Mouse (Mus musculus) liver, adult 2 months (tissue): ENCODE results near the gene Ergic1. TPM values are rescaled to one million over a fixed set of nuclear protein-coding genes. Genes with fewer than 3 reads are reported as not detected.

ENCODE experiments used
- DNase-seq: peaks from one replicate; pipeline ENCODE4 v3.0.0-alpha.2; 2011; ENCODE audit warnings: low read depth, low spot score; ENCODE audit errors: extremely low read depth
- H3K27ac ChIP-seq: fragments of 200-500 bp; replicated peaks from 2 replicates; pipeline ENCODE4 v1.5.1; 2012; ENCODE audit warnings: low read depth, mild to moderate bottlenecking, control low read depth, inconsistent platforms, low read length; ENCODE audit not compliant: insufficient read depth
- H3K27me3 ChIP-seq: fragments of 200-500 bp; 2 replicates; pipeline ENCODE4 v1.6.1; 2012; ENCODE audit warnings: mild to moderate bottlenecking, moderate library complexity, low read length, inconsistent platforms; ENCODE audit not compliant: control insufficient read depth, insufficient read depth
- H3K36me3 ChIP-seq: fragments of 200-500 bp; 2 replicates; pipeline ENCODE4 v1.6.1; 2012; ENCODE audit warnings: low read length, inconsistent platforms; ENCODE audit not compliant: control insufficient read depth, insufficient read depth
- H3K4me1 ChIP-seq: fragments of 200-500 bp; 2 replicates; pipeline ENCODE4 v1.6.1; 2011; ENCODE audit warnings: low read length; ENCODE audit not compliant: control insufficient read depth, insufficient read depth
- H3K4me3 ChIP-seq: fragments of 200-500 bp; 2 replicates; pipeline ENCODE4 v1.5.1; 2011; ENCODE audit warnings: low read depth, mild to moderate bottlenecking, control low read depth, low read length, moderate library complexity; ENCODE audit not compliant: insufficient read depth
- H3K79me2 ChIP-seq: fragments of 200-500 bp; 2 replicates; pipeline ENCODE4 v1.6.1; 2012; ENCODE audit warnings: inconsistent platforms, mild to moderate bottlenecking, low read length, moderate library complexity; ENCODE audit not compliant: control insufficient read depth, insufficient read depth
- H3K9ac ChIP-seq: fragments of 200-500 bp; 2 replicates; pipeline ENCODE4 v1.6.1; 2012; ENCODE audit warnings: low read depth, mild to moderate bottlenecking, control low read depth, inconsistent platforms, low read length
- CTCF ChIP-seq: fragments of 200-500 bp; IDR thresholded peaks from 2 replicates; pipeline ENCODE4 v1.5.1; 2011; ENCODE audit warnings: low read depth, low read length, control low read depth
- POLR2A ChIP-seq: fragments of 200-500 bp; IDR thresholded peaks from 2 replicates; pipeline ENCODE4 v1.6.1; 2011; ENCODE audit warnings: low read length, control low read depth; ENCODE audit not compliant: insufficient read depth; ENCODE audit errors: extremely low read depth
- WGBS: fragments of 180-500 bp; shearing (Covaris S2); methylation state at CpG from one replicate; pipeline ENCODE4 v1.1.7; 2018; 5-methylcytosine and 5-hydroxymethylcytosine counted together
- polyA plus RNA-seq: library from polyadenylated mRNA; depleted of rRNA; stranded (reverse); fragments of >200 nt; gene quantifications from 2 replicates; pipeline ENCODE4 v1.2.3, GENCODE M21; 2012
- total RNA-seq: library from RNA; depleted of rRNA; stranded (reverse); fragments of >200 nt; gene quantifications from 2 replicates; pipeline ENCODE4 v1.2.3, GENCODE M21; 2014

Gene Ergic1
- total and polyA plus RNA-seq, 2 experiments = 30.7 to 93.3 TPM

DNA sequence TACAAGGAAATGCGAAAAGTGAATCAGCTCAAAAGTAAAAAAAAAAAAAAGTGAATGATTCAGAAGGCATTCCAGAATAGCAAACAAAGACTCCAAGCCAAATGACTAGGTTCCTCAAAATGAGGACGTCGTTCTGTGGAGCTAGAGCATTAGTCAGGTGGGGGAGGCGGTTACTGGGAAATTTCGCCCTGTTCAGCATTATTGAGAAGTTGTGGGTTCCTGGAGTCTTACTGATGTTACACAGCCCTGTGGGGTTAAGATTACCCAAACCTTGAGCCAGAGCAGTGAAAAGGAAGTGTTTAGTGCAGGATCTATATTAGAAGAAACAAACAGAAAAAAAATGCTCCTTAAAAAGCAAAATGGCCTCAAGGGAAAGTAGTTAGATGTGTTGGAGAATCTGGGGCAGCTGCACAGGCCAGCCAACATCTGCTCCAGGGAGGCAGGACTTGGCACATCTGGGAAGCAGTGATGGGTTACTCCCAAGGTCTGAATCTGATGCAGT lies 27.4 kb upstream of the Ergic1 start:
- H3K27ac ChIP-seq = peak overlapping the region; percentile 58
- H3K4me1 ChIP-seq = no peaks in the 10 kb centered on the region
- peak; percentile 58 for DNase-seq
- H3K4me3 ChIP-seq = no peak overlapping the region
- H3K27me3 ChIP-seq = no peaks in the 10 kb centered on the region
- no peak for TF ChIP-seq POLR2A
- no peak for TF ChIP-seq CTCF
- 82% methylated on average over 5 of the region's 5 CpGs for WGBS
- no peaks in the 10 kb centered on the region for H3K79me2 ChIP-seq
- no peak overlapping the region for H3K9ac ChIP-seq
- H3K36me3 ChIP-seq = no peaks in the 10 kb centered on the region

DNA sequence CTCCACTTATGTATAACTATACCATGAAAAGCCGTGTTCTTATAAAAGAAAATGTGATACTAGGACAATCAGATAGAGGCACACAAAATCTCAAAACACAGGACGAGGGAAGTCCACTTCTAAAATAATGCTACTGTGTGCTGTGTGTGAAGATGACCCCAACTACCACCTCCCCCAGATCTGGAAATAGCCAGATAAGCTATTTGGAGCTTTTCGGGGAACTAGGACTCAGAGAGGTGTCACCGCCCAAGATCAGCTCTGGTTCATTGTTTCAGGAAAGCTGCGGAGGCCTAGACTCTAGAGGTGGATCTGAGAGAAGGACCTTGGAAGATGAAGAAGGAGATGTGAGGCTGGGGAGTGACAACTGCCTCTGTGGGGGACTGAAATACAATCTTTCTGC lies 26.6 kb upstream of the Ergic1 start:
- TF ChIP-seq POLR2A = no peak
- TF ChIP-seq CTCF = no peak
- Histone ChIP-seq H3K27me3 (no peaks in the 10 kb centered on the region), H3K36me3 (no peaks in the 10 kb centered on the region), H3K79me2 (no peaks in the 10 kb centered on the region), H3K9ac (no peak overlapping the region), H3K4me3 (no peak overlapping the region), H3K27ac (peak overlapping the region; percentile 60), H3K4me1 (no peaks in the 10 kb centered on the region)
- 89% methylated on average over 5 of the region's 5 CpGs for WGBS
- no peak for DNase-seq

DNA sequence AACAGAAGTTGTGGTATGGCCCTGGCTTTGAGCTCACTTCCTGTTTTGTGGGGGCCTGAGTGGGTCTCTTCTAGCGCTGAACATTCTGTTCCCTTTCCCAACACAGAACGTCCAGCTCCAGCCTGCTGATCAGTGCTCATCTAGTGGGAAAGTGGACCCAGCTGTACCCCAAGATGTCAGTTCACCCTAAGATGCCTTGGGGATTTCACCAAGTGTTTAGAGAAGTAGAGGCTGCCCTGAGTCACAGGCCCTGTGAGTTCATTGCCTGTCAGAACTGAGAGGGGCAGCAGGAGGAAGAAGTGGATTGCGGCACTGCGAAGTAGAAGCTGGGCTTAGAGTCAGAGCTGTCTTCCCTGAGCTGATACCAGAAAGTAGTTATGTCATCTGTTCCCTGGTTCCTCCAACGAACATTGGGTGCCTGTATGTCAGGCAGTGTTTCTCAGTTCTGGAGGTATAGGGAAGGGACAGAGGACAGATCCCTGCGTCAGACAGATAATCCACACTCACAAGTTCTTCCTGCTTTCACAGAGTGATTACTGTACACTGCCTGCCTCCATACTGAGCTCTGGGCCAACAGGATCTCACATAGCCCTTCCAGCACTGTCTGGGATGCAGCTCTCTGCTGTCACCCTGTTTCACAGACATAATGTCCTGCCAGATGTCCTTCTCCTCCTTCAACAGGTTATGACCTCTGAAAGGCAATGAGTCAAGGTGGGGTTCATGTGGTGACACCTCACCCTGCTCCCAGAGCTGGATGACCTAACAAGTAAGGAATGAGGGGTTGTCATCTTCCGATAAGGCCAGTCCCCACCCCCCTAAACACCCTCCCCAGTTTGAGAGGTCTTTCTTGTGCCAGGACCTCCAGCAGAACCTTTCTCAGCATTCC lies 25.8 kb upstream of the Ergic1 start:
- Histone ChIP-seq H3K4me3 (no peak overlapping the region), H3K36me3 (no peaks in the 10 kb centered on the region), H3K9ac (no peak overlapping the region), H3K4me1 (no peaks in the 10 kb centered on the region), H3K79me2 (no peaks in the 10 kb centered on the region), H3K27me3 (no peaks in the 10 kb centered on the region), H3K27ac (peak overlapping the region; percentile 49)
- WGBS = 74% methylated on average over 7 of the region's 7 CpGs
- TF ChIP-seq POLR2A (no peak), CTCF (no peak)
- DNase-seq = peak; percentile 41

DNA sequence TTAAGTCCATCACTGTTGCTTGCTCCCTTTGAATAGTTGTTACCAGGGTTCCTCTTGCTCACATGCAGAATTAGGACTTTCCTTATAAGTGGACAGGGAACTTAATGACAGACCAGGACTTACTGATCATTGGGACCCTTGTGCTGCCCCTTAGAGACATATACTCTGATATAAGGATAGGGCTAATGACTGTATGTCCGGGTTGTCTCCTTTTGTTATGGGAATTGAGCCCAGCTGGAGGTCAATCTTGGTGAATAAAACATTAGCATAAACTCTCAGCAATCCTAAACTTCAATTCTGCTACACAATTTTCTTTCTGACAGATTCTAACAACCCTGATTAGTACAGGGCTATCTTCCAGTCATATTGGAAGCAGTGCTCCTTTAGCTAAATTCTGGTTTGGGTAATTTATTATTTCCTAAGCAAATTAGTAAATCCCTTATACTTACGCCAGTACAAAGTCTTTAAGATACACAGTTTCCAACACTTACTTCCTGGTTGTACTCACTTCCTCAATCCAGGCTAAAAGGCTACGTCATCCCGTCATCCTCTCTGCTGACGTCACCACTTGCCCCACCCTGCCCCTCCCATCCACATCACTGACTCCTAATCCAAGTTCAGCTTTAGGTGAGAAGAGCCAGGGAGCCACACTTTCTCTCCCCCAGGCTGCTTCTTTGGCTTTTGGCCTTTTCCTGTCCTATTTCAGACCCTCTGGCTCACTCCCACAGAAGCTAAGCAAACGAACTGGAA lies 23.4 kb upstream of the Ergic1 start:
- TF ChIP-seq CTCF (no peak), POLR2A (no peak)
- Histone ChIP-seq H3K27me3 (no peaks in the 10 kb centered on the region), H3K9ac (no peak overlapping the region), H3K27ac (no peak overlapping the region), H3K79me2 (no peaks in the 10 kb centered on the region), H3K36me3 (no peaks in the 10 kb centered on the region), H3K4me3 (no peak overlapping the region), H3K4me1 (no peaks in the 10 kb centered on the region)
- DNase-seq = no peak
- 58% methylated on average over 6 of the region's 6 CpGs for WGBS

DNA sequence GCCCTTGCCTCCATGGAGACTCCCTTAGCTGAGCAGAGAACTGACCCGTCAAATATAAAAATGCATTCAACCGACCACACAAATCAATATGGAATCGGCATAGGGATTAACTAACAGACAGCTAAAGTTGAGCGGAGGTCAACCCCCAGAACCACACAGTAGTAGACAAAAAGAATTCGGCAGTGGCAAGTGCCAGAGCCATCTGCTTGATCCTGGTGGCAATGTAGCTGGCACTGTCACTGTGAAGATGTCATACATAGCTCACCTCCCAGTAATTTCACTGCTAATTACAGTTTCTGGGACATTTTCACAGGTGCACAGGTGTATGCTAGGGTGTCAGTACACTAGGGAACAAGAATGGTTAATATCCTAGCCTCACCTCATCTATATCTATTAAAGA lies 21.2 kb upstream of the Ergic1 start:
- Histone ChIP-seq H3K27me3 (no peaks in the 10 kb centered on the region), H3K4me3 (no peak overlapping the region), H3K4me1 (no peaks in the 10 kb centered on the region), H3K36me3 (no peaks in the 10 kb centered on the region), H3K27ac (no peak overlapping the region), H3K9ac (no peak overlapping the region), H3K79me2 (no peaks in the 10 kb centered on the region)
- DNase-seq = no peak
- 63% methylated on average over 5 of the region's 5 CpGs for WGBS
- TF ChIP-seq POLR2A (no peak), CTCF (no peak)
